Mouse (Mus musculus): ENCODE results near the gene Pdlim1.

The Pdlim1 gene

DNA sequence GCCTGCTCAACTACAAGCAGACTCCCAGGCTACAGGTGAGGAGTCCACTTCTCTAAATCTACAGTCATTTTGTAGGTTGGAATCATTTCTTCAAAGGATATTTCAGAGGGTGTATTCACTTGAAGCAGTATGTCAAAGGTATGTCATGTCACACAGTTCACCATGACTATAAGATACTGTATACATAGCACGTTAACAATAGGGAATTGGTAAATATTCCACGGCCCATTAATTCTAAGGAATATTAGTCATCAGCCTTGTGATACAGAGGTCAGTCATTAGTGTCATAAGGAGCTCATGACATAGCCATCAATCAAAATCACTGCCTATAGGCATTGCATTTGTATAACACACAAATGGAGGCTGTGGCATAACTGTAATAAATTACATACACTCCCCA lies 13.1 kb upstream of the Pdlim1 start:
- ATAC-seq (ENCODE audit: low TSS enrichment), result no peak

DNA sequence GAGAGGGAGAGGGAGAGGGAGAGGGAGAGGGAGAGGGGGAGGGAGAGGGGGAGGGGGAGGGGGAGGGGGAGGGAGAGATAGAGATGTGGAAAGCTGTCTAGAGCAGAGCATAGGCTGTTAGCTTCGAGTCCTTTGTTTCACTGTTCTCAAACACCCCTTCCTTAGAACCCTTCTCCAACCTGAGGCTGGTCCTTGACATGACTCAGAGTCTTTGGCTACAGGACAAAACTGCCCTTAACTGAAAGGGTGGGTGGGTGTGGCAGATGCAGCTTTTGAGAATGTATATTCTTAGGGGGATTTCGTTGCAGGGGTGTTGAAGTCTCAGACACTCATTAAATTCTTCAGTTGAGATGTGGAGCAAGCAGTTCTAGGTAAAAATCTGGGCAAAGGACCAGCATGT lies 11.8 kb upstream of the Pdlim1 start:
- no peak for ATAC-seq (ENCODE audit: low TSS enrichment)

DNA sequence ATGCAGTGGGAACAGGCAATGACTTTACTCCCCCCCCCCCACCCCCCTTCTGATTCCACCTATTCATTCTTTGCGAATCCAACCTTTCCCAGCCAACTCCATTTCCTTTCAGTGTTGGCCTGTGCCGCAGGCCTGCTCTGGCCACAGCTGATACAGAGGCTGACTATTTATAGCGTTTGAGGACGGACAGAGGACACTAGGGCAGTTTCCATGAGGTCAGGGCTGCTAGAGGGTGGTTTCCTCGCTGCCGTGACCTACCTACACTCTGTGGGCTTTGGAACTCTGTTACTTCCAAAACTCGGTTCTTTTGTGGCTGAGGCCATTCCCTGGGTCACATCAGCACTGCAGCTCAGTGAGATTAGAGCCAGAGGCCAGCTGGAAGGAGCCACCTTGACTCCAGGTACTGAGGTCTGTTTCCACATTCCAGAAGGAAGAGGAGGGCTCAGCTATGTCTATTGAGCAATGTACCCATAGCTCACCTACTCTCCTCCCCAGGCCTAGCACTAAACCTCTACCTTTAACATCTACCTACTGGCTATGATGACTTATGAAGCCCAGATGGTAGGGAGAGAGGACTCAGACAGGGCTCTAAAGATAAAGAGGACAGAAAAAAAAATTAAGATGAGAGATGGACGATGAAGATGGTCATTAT lies 6.9 kb upstream of the Pdlim1 start:
- no peak for ATAC-seq (ENCODE audit: low TSS enrichment)

DNA sequence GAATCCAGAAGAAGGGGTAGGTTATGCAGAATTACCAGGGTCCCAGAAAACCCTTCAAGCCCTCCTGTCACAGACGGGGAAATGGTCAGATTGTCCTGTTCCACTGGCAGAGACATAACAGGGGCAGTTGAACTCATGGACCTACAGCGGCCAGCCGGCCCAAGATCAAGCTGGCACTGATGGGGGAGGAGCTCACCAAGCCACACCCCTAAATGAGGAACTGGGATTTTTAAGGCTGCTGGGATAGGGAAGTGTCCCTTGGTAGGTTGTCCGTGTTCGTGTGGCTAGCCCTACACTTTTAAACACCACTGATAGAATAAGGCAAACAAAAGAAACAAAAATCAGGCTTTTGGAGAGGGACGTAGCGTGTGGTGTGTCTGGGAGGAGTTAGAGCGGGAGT lies 5.9 kb upstream of the Pdlim1 start:
- ATAC-seq (ENCODE audit: low TSS enrichment), result no peak

DNA sequence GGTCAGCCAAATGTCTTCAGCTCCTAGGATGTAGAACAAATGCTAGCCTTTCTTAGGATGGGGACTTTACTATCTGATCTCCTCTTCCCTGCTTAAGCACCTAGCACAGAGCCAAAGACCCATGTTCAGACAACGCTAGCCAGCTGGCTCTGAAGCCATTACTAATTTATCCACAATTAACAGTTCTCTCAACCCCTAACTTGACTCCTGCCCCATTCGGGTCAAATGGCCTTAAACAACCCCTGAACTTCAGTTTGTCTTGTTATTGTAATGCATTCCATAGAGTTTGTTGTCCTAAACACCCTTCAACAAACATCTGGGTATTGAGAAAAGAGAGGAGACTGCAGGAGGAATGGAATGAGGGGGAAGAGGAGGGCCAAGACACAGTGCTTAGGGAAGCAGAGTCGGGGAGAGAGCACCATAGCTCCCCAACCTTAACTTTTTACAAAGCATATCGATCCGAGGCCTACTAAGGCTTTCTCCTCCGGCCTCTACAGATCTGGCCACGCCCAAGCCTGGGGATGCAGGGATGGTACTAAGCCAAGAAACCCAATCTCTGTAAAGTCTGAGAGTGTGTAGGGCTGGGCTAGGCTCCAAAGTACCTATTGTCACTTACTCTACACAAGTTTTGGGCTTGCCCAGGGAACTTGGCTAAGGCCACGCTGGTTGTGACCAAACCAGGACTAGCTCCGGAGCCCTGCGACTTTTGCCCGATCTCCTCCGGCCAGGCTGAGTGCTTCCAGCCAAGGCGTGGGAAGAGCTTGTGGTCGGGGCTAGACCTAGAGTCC lies 4.0 kb upstream of the Pdlim1 start:
- ATAC-seq (ENCODE audit: low TSS enrichment), result no peak

DNA sequence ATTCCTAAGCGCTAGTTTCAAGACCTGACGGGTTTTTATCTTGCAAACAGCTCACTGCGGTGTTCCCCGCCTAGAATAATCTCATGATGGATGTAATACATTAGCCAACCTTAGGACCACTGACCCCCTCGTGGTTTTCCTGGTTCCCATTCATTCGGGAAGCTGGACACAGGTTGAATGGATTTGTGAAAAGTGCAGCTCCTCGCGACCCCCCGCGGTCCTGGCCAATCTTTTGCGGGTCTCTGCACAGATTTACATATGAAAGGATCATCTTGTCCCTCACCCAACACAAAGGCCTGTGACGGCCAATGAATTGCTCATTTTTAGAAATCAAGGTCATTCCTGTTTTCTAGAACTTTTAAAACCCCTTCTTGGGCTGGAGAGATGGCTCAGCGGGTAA lies 1.0 kb upstream of the Pdlim1 start:
- ATAC-seq (ENCODE audit: low TSS enrichment), result no peak

DNA sequence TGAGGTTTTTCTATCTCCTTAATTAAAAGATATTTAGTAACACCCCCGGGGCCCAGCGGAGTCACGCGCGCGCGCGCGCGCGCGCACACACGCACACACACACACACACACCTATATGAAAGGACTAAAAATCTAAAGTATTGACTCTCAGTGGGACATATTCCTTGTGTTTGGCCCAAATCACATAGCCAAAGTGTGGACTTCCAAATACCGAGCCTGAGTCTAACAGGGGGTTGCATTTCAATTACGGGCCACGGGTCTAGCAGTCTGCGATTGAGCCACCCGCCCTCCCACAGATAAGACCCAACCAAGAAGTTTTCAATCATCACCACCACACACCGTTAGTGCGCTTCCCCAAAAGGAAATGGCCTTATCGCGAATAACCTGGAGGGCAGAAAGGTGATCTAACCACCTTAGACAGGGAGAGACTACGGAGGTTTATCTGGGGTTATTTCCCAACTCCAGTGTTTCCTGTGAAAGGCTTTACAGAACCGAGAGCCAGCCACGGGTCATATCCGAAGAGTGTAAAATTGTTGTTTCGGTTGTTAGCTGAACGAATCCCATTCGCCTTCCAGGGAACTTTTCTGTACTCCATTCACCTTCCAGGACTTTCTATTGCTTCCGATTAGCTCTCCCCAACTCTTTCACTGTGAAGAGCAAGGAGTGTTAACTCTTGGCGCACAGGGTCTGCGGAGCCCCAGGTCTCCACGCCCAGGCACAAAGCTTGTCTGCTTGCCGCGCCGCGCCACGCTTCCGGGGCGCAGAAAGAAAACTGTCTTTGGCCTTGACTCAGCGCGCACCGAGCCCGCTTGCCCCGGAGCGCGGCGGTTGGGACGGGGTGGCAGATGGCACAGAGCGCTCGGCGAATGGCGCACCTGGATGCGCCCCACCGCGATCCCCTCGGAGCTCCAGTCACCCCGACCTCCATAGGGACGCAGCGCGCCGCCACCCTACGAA lies 1.0 kb downstream of the Pdlim1 start:
- peak; percentile 35 for ATAC-seq (ENCODE audit: low TSS enrichment)

DNA sequence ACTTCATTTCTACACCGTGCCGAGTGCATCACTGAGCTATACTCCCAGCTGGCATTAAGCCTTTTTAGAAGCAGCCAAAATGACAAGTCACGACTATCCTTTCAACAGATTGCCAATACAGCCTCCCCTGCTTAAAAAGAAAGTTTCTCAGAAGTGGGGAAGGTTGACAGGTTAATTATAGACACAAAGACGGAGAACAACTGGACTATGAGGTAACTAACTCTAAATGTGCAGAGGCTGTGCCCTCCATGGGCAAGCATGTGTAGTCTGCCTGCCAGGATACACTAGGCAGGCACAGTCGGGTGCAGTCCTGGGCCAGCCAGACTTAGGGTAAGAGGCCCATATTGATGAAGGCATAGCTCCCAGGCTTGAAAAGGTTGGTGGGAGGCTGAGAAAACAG lies 2.1 kb downstream of the Pdlim1 start:
- 0 out of 2 replicates have a peak, but pooled peaks have one; percentile 44 for ATAC-seq (ENCODE audit: low TSS enrichment)

DNA sequence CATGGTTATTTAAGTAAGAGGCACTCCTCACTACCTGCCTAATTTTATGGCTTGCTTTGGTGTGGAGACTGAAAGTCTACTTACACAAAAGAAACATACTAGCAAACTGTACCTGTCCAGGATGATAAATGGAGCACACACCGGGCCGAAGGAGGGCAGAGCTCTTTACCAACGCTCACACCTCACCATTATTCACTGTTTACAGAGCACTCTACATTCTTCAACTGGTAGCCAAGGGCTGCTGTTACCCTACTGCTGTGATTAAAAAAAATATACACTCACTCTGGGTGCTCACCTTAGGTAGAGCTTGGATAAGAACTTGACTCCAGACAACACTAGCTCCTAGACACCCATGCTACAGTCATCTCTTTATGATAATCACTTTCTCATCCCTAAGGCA lies 3.1 kb downstream of the Pdlim1 start:
- ATAC-seq (ENCODE audit: low TSS enrichment), result no peak

DNA sequence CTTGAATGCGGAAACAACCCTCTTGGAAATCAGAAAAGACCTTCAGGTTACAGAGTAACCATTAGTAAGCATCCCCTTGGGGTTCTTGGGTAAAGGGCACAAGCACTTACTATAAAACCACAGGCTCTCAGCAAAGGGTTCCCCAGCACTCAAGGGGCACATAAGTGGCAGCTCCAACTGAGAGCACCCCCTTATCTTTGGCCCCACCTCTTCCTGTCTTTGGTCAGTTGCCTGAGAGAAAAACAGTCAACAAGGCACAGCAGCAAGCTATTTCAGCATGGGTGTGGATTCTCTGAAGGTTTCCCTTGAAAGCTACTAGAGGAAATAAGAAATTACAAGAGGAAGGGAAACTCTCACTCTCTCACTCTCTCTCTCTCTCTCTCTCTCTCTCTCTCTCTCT lies 4.3 kb downstream of the Pdlim1 start:
- no peak for ATAC-seq (ENCODE audit: low TSS enrichment)

DNA sequence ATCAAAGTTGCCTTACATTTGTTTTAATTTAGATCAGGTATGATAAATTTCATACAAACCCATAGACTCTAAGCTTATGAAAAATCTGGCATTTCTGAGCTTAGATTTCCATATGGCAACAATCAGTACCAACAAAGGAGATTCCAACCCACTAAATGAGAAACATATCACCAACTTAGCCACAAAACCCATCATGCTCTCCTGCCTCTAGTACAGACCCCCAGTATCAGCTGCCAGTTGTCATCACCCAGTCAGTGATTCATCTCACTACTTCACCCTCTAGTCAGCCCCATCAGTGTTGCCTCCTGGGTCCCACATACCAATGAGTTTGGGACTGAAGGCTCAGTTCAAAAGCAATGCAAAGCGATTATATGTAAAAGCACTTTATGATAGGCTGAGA lies 12.2 kb downstream of the Pdlim1 start:
- no peak for ATAC-seq (ENCODE audit: low TSS enrichment)

DNA sequence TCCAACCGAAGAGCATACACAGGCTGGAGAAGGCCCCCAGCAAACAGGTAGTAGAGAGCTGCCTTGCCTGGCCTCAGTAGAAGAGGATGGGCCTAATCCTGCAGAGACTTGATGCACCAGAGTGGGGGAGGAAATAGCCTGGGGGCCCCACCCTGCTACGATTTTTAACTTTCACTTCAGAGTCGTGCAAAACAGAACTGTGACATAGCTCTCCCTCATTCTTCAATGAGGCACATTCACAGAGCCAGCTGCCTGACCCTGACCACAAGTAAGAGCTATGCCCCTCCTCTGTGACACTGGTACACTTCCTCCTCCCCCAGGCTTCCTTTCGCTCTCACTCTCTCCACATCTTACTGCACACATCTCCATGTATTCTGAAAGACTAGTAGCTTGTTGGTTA lies 14.2 kb downstream of the Pdlim1 start:
- no peak for ATAC-seq (ENCODE audit: low TSS enrichment)

DNA sequence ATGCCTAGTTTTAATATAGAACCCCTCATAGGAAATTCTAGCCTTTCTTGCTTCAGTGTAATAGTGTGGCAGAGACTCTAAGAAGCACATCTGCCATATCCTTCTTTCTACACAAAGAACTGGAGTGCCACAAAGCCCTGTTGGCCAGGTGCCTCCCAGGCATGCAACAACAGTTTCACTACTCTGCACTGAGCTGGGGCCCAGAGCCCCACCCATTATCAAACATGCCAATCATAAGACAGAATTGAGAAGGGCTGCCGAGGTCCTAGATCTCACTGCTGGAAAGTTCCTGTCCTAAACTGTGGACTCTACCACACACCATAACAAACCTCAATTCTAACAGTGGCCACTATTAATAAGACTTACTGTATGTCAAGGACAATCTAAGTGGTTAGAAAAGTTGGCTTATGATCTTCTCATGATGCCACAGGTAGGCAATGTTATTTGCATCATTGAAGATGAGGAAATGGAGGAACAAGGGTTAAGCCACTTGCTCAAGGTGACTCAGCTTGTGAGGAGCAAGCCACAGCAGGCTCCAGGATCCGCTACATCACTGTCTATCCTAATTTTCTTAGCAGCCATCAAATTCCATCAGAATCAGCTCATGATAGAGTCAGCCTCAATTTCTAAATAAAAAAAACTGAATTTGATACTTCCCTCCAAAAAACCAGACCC lies 15.1 kb downstream of the Pdlim1 start:
- ATAC-seq (ENCODE audit: low TSS enrichment), result no peak

DNA sequence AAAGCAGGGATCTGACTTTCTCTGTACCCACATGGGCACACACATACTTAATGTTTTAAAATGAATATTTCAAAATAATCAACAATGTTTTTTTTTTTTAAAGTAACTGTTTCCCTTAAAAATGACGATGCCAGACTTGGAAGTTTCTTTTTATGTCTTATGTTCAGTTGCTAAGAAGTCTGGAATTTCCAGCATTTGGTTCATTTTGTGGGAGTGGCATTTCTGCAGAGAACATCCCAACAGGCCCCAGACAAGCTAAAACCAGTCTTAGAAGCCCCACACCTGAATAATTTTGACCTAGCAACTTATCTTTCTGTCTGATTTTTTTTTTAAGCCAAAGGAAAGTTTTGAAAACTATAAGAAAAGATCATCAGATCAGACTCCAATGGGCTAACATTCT lies 16.1 kb downstream of the Pdlim1 start:
- ATAC-seq (ENCODE audit: low TSS enrichment), result no peak

DNA sequence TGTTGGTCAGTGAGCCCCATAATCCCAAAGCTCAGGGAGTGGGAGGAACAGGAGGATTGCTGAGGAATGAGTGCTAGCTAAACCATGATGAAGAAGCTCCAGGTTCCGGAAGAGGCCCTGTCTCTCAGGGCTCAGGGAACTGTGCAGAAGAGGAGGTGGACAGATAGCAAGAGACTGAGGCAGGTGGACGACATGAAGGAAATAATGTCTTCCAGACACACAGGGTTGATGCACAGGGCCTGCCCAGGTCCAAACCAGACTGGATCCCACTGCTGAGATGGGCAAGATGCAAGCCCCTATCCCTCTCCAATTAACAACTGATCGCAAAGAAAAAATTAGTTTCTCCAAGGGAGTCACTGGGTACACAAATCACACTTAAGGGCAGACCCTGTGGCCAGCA lies 16.9 kb downstream of the Pdlim1 start:
- no peak for ATAC-seq (ENCODE audit: low TSS enrichment)

DNA sequence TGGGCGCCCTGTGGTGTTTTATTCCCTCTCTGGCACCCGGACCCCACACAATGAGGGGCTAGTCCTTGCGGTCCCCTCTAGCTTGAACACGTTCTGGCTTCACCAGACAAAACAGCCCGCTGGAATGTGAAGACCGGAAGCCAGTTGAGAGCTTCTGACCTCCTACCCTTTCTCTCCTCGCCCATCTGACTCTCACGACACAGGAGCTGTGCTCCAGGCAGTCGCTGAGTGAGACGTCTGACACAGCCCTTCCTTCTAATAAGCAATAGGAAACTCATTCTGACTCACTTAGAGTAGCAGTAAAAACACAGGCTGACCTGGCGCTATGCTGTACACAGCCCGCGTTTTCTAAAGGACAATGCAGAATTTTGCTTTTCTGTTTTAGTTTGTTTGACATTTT lies 17.9 kb downstream of the Pdlim1 start:
- no peak for ATAC-seq (ENCODE audit: low TSS enrichment)

DNA sequence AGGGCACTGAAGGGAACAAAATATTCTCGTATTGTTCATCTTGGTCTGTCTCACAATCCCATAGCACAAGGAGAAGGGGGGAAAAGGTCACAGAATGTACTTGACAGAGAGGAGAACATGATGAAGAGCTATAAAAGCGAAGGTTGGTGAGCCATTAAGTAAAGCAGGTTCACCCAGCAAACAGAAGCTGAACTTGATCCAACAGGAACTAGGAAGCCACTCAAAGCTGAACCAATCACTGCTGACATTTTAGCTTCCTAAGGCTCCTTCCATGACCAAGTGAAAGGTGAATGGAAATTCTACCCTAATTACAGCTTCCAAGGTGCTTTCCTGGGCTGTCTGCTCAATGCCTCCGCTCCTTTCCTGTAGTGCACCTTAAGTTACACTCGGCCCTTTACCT lies 20.5 kb downstream of the Pdlim1 start:
- ATAC-seq (ENCODE audit: low TSS enrichment), result no peak

DNA sequence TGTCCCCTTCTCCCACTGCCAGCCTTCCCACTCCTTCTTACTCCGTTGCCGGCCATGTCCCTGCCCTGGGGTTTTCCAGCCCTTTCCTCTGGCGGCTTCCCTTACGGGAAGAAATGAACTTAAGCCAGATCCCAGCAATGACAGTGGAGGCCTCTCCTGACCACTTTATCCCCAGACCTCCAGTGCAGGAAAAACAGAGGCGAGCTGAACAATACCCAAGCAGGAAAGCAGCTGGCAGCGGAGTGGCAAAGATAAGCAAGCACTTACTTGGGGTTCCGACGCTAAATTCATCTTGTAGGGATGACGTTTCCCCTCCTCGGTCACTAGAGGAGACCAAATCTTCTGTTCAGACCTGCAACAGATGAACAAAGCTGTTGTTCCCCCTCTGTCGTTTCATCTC lies 22.3 kb downstream of the Pdlim1 start:
- ATAC-seq (ENCODE audit: low TSS enrichment), result no peak

DNA sequence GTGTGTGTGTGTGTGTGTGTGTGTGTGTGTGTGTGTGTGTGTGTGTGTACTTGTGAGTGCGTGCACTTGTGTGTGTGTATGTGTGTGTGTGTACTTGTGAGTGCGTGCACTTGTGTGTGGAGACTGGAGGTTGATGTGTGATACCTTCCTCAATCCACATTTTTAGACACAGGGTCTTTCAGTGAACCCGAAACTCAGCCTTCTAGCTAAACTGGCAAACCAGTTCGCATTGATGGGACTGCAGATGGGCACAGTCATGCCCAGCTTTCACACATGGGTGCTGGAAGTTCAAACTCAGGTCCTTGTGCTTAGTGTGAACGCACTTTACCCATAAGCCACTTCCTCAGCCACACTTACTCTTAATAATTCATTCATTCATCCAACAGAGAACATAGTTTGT lies 23.2 kb downstream of the Pdlim1 start:
- ATAC-seq (ENCODE audit: low TSS enrichment), result no peak

DNA sequence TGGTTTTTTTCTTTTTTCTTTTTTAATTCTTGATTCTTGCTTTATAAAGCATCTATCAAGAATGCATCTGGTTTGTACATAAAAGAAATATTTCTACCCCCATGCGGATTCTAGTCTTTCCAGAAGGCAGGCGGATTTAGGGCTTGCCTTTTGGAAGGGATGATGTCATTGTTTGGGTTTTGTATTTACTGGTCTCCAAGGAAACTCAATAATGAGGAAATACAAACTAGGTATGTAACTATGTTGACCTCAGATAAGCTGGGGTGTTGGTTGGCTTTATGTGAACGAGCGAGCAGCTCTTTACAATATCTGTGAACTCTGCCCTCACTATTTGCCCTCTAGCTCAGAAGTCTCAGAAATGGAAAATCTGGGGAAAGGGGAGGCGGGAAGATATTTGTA lies 24.4 kb downstream of the Pdlim1 start:
- ATAC-seq (ENCODE audit: low TSS enrichment), result no peak

DNA sequence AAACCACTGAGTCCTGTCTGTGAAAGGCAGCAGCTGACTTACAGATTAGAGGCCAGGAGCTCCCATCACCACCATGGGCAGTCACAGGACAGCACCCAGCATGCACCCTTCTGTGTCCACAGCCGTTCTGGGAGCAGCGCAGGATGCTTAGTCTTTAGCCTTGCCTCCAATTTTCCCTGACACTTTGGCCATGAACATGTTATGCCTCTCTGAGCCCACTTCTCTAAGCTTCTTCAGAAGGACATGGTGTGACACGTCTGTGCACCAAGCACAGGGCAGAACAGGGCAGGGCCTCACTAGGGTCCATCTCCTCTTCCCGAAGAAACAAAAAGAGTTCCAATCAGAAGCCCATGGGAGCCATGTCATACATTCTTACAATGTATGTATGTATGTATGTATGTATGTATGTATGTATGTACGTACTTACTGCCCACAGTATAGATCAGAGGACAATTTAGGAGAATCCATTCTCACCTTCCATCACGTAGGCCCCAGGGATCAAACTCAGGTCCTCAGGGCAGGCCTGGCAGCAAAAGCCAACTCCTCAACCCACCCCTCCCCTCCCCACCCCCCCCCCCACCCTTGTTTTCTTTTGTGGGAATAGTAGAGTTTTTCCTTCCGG lies 24.9 kb downstream of the Pdlim1 start:
- no peak for ATAC-seq (ENCODE audit: low TSS enrichment)
